Mouse (Mus musculus): ENCODE measurements at regions not wholly inside any gene's neighbourhood (a gene's known extent, or its start where the extent isn't known, plus 50 kb on each side); places are given as distances from the start of the nearest gene placed in this dataset.

- TF ChIP-seq ZC3H11A (IDR thresholded peaks at IDR 0.05; ENCODE audit: borderline replicate concordance, low read depth, low read length) = no peak
- TF ChIP-seq MAFK (IDR thresholded peaks at IDR 0.05; ENCODE audit: insufficient read depth, low read depth, low read length) = no peak
- no peak for TF ChIP-seq ZNF384 (IDR thresholded peaks at IDR 0.05; ENCODE audit: low read depth, low read length)
- no peak for TF ChIP-seq HCFC1 (IDR thresholded peaks at IDR 0.05; ENCODE audit: borderline replicate concordance, insufficient read depth, low read length)
Observed at GRCm38 (mm10) chr13:107752745-107753144, 291.5 kb upstream of the Smim15 start.
